Mouse (Mus musculus): ENCODE data around the gene Moxd2.

DNA sequence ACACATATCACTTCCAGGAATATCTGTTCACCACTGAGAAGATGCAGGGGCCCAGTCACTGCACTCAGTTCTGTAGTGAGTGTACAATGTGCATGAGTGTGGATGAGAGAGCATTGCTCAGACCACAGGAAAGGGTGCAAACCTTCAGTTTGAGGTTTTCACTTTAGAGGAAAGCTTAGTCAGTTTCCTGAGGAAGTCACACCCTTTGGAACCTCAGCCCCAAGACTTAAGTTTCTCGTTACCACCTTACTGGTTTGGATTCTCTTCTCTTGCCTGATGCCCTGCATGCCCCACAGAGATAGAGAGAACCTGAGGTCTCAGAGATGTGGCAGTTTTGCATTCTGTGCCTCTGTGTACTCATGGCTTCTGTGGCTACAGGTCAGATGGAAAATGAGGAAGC is 3.7 kb upstream of the Moxd2 start:
- TF ChIP-seq POLR2A (IDR thresholded peaks at IDR 0.05; ENCODE audit: insufficient read length, low read depth) = no peak
- no peak for TF ChIP-seq E2F4 (IDR thresholded peaks at IDR 0.05; ENCODE audit: insufficient read depth)
- no peak for TF ChIP-seq MYOG (IDR thresholded peaks at IDR 0.05; ENCODE audit: control insufficient read depth in 1 of 3, insufficient read depth in 1 of 3, insufficient read length in 2 of 3, low read depth in 2 of 3)
- TF ChIP-seq TCF12 (IDR thresholded peaks at IDR 0.05; ENCODE audit: insufficient read depth, poor library complexity, severe bottlenecking) = no peak
- TF ChIP-seq MAX (IDR thresholded peaks at IDR 0.05; ENCODE audit: low read depth) = no peak
- TF ChIP-seq CEBPB (IDR thresholded peaks at IDR 0.05; ENCODE audit: insufficient read depth, poor library complexity, severe bottlenecking) = no peak
- no peak for TF ChIP-seq USF1 (IDR thresholded peaks at IDR 0.05; ENCODE audit: low read depth)
- TF ChIP-seq POLR2AphosphoS2 (IDR thresholded peaks at IDR 0.05; ENCODE audit: insufficient read length, low read depth) = no peak
- no peak for TF ChIP-seq TCF3 (IDR thresholded peaks at IDR 0.05; ENCODE audit: insufficient read length, low read depth)
- TF ChIP-seq MYOD1 (IDR thresholded peaks at IDR 0.05; ENCODE audit: control insufficient read depth in 1 of 3, insufficient read length in 2 of 3, low read depth in 2 of 3) = no peak
- no peak for TF ChIP-seq SRF (IDR thresholded peaks at IDR 0.05; ENCODE audit: control insufficient read depth, insufficient read length, low read depth)
- no peak for TF ChIP-seq REST (IDR thresholded peaks at IDR 0.05; ENCODE audit: insufficient read depth, insufficient read length)
